Mouse (Mus musculus): ENCODE results near the gene B4galt3.

- TF ChIP-seq GATA1 (IDR thresholded peaks at IDR 0.05; ENCODE audit: low read length), result no peak
- no peak for TF ChIP-seq TAL1 (IDR thresholded peaks at IDR 0.05; ENCODE audit: low read length)
Observed at GRCm38 (mm10) chr1:171282086-171282805, 12.1 kb downstream of the B4galt3 start.

All from erythroblast, embryonic 14.5 days (primary cell).